Mouse (Mus musculus) lung, postnatal 0 days (tissue): ENCODE data around the gene Igf2bp2.

ENCODE experiments used
- CTCF ChIP-seq: IDR thresholded peaks from 2 replicates; pipeline ENCODE4 v1.5.1; 2016; ENCODE audit warnings: antibody characterized with exemption, mild to moderate bottlenecking
- EP300 ChIP-seq: IDR thresholded peaks from 2 replicates; pipeline ENCODE4 v1.6.1; 2016; ENCODE audit warnings: antibody characterized with exemption, mild to moderate bottlenecking, control low read depth

- TF ChIP-seq CTCF (no peak), EP300 (no peak)
These were observed 53.1 kb downstream of the Igf2bp2 start for GRCm38 (mm10) chr16:22110036-22110435.
